In genomic region chr19:38030673-38031137, GRCm38 (mm10) we compare ENCODE assay signal across 8 mouse cellular contexts. TPM values are rescaled to one million over a fixed set of nuclear protein-coding genes. Genes with fewer than 3 reads are reported as not detected.
DNase-seq lines count a peak whose midpoint lies in the region; ATAC-seq and TF ChIP-seq lines count a peak whose summit lies in the region.

No protein-coding gene starts in this region.

- WGBS in forebrain, embryonic 11.5 days: 3% methylated on average over 16 of the region's 23 CpGs

- H3K9me3 ChIP-seq in ES-E14 (ENCODE audit: control insufficient read depth, insufficient read depth, low read depth, low read length): no peaks in the 10 kb centered on the region
- H3K9me3 ChIP-seq in forebrain, embryonic 11.5 days (ENCODE audit: control insufficient read depth, low read length): no peaks in the 10 kb centered on the region

- H3K9ac ChIP-seq in ES-E14 (ENCODE audit: insufficient read depth, low read depth, low read length, poor library complexity, severe bottlenecking): no peak overlapping the region
- no peak overlapping the region for H3K9ac ChIP-seq in forebrain, embryonic 11.5 days (ENCODE audit: low read length)

- peak; percentile 61; the same call in 1 of the 2 replicates for ATAC-seq in forebrain, embryonic 11.5 days (replicated peaks; ENCODE audit: low FRiP score)
- ATAC-seq in megakaryocyte progenitor cell, adult 5-6 weeks (replicated peaks; ENCODE audit: poor library complexity): peak; percentile 47

- peak overlapping the region in 1 of 2 experiments; percentile 36; a peak in 1 of 4 replicates for H3K4me3 ChIP-seq in ES-E14 (ENCODE audit: insufficient read depth in 1 of 2, low read depth in 1 of 2, low read length in 2 of 2, poor library complexity in 1 of 2, severe bottlenecking in 1 of 2)
- H3K4me3 ChIP-seq in forebrain, embryonic 11.5 days (ENCODE audit: low read depth, low read length): no peak overlapping the region

- H3K4me1 ChIP-seq in ES-E14 (ENCODE audit: control insufficient read depth in 2 of 2, insufficient read depth in 2 of 2, low read length in 2 of 2, poor library complexity in 1 of 2): peaks cover 6 to 14% of the 10 kb centered on the region in 2 experiments; a peak in 1 of 4 replicates
- H3K4me1 ChIP-seq in forebrain, embryonic 11.5 days (replicated peaks; ENCODE audit: control insufficient read depth, insufficient read depth, low read length): no peaks in the 10 kb centered on the region

- H3K27ac ChIP-seq in ES-E14 (ENCODE audit: insufficient read depth, low read depth, low read length, poor library complexity, severe bottlenecking): no peak overlapping the region
- no peak overlapping the region for H3K27ac ChIP-seq in forebrain, embryonic 11.5 days (ENCODE audit: low read depth, low read length)

- peak; percentile 6 for DNase-seq in cerebellum, adult 9-10 months
- no peak for DNase-seq in cerebellum, adult 8-10 months
- DNase-seq in ES-E14 (ENCODE audit: low read depth, low spot score): no peak
- DNase-seq in forebrain, embryonic 11.5 days (ENCODE audit: low spot score): peak; percentile 55
- peak; percentile 65 for DNase-seq in heart, postnatal 4 days
- peak; percentile 82 to 88 for DNase-seq in kidney, postnatal 4 days
- DNase-seq in thymus, postnatal 14 days: peak; percentile 69

- no peak overlapping the region for H3K4me2 ChIP-seq in forebrain, embryonic 11.5 days (ENCODE audit: low read depth, low read length, severe bottlenecking)

- no peaks in the 10 kb centered on the region for H3K27me3 ChIP-seq in forebrain, embryonic 11.5 days (ENCODE audit: control insufficient read depth, insufficient read depth, low read length)

- in situ Hi-C loops in ES-E14 (cut with MboI; ENCODE audit: low sequenced_read_pairs in 2 of 2, unreplicated experiment in 2 of 2): no loop called here

- H3K36me3 ChIP-seq in ES-E14 (ENCODE audit: control insufficient read depth, insufficient read depth, low read length, poor library complexity, severe bottlenecking): no peaks in the 10 kb centered on the region
- H3K36me3 ChIP-seq in forebrain, embryonic 11.5 days (ENCODE audit: control insufficient read depth, insufficient read depth, low read length): no peaks in the 10 kb centered on the region

TF ChIP-seq in ES-E14, 5 proteins besides CTCF, POLR2A, EP300 and RAD21:
- TF ChIP-seq ZNF384 (IDR thresholded peaks at IDR 0.05; ENCODE audit: low read depth, low read length) (peak; percentile 71), ZC3H11A (IDR thresholded peaks at IDR 0.05; ENCODE audit: borderline replicate concordance, low read depth, low read length) (no peak)
TF ChIP-seq in ES-E14: peak in this region for 1.

RNA-seq across cellular contexts. Expression of gene Myof, which starts 12.7 kb away (rescaled TPM):
- 29.8 and 44.3 TPM in 2 replicates for total RNA-seq in ES-E14 (2012; rRNA removed)
- polyA plus RNA-seq in forebrain, embryonic 11.5 days (2014; fragmentation: Nextera tagmentation; extraction: Ambion mirVana): 4.7 and 4.9 TPM in 2 replicates
- 10 to 100 TPM; 15.5 to 16.4 TPM for total RNA-seq in heart, postnatal 4 days (2021)
- total RNA-seq in megakaryocyte progenitor cell, adult 5-6 weeks (2015): 3.1 and 3.5 TPM in 2 replicates
- 0.71 and 1.6 TPM in 2 replicates for total RNA-seq in megakaryocyte progenitor cell, adult 5-6 weeks (2017)

RNA-seq across cellular contexts. Expression of gene Cep55, which starts 24.1 kb away (rescaled TPM):
- total RNA-seq in ES-E14 (2012; rRNA removed): 43.5 and 51.1 TPM in 2 replicates
- polyA plus RNA-seq in forebrain, embryonic 11.5 days (2014; fragmentation: Nextera tagmentation; extraction: Ambion mirVana): 51.6 and 61.3 TPM in 2 replicates
- total RNA-seq in heart, postnatal 4 days (2021): 10 to 100 TPM; 18.5 to 20.3 TPM
- 46.9 and 58.5 TPM in 2 replicates for total RNA-seq in megakaryocyte progenitor cell, adult 5-6 weeks (2015)
- 52.4 and 56.9 TPM in 2 replicates for total RNA-seq in megakaryocyte progenitor cell, adult 5-6 weeks (2017)

Comparison
In these comparisons a context has a peak if more than half of its experiments do, and no peak if none do; other contexts are left out.
1. DNase-seq: peak in cerebellum, adult 9-10 months (single experiment), forebrain, embryonic 11.5 days (single experiment), heart, postnatal 4 days (single experiment), kidney, postnatal 4 days (2 of 2) and thymus, postnatal 14 days (single experiment); none in cerebellum, adult 8-10 months (single experiment) and ES-E14 (single experiment).